Mouse (Mus musculus) adrenal gland, postnatal 14 days (tissue): ENCODE data around the gene Itsn1. TPM values are rescaled to one million over a fixed set of nuclear protein-coding genes. Genes with fewer than 3 reads are reported as not detected.

ENCODE experiments used
- DNase-seq: peaks from one replicate; pipeline ENCODE4 v3.0.0; 2021; ENCODE audit warnings: mixed read lengths
- long read RNA-seq, 2 experiments: library from polyadenylated mRNA; stranded (forward); transcript quantifications; one replicate each; pipeline ENCODE4 v2.0.0; 2021
- total RNA-seq: library from RNA; stranded (reverse); gene quantifications from 2 replicates; pipeline ENCODE4 v1.2.3, GENCODE M21; 2021

The Itsn1 gene
- total RNA-seq, result 43.1 and 48.7 TPM in 2 replicates
- long read RNA-seq, experiment 1, full-length matches to known transcripts, result 3 of 14 reads
- long read RNA-seq, experiment 1, partial matches to known transcripts, result 6 of 14 reads
- long read RNA-seq, experiment 1, other reads (novel, unspliced or antisense), result 5 of 14 reads
- long read RNA-seq, experiment 2, full-length matches to known transcripts, result 6 of 17 reads
- long read RNA-seq, experiment 2, partial matches to known transcripts, result 5 of 17 reads
- long read RNA-seq, experiment 2, other reads (novel, unspliced or antisense), result 6 of 17 reads

GRCm38 (mm10) chr16:91729066-91729482 is at the start of gene Itsn1:
Gene Itsn1, plus strand, starts transcription at chr16:91729281.
- peak; percentile 99 for DNase-seq

- no peak for DNase-seq
Measured at GRCm38 (mm10) chr16:91680656-91681055, 48.4 kb upstream of the Itsn1 start.

- no peak for DNase-seq
Measured at GRCm38 (mm10) chr16:91685526-91685925, 43.6 kb upstream of the Itsn1 start.

GRCm38 (mm10) chr16:91686369-91686768 is 42.7 kb upstream of the Itsn1 start:
- DNase-seq, result no peak

GRCm38 (mm10) chr16:91688023-91688618 is 41.0 kb upstream of the Itsn1 start:
- DNase-seq, result no peak

GRCm38 (mm10) chr16:91688619-91689334 is 40.3 kb upstream of the Itsn1 start, which contains the start of gene Donson:
Gene Donson, minus strand, starts transcription at chr16:91688770.
- peak; percentile 98 for DNase-seq

GRCm38 (mm10) chr16:91689791-91690190 is 39.3 kb upstream of the Itsn1 start:
- no peak for DNase-seq

- peak; percentile 87 for DNase-seq
Measured at GRCm38 (mm10) chr16:91694455-91695084, 34.5 kb upstream of the Itsn1 start.

GRCm38 (mm10) chr16:91695108-91695755 is 33.8 kb upstream of the Itsn1 start:
- no peak for DNase-seq

GRCm38 (mm10) chr16:91698995-91699394 is 30.1 kb upstream of the Itsn1 start:
- DNase-seq, result no peak

GRCm38 (mm10) chr16:91701908-91702307 is 27.2 kb upstream of the Itsn1 start:
- no peak for DNase-seq

- no peak for DNase-seq
Measured at GRCm38 (mm10) chr16:91702771-91703188, 26.3 kb upstream of the Itsn1 start.

- no peak for DNase-seq
Measured at GRCm38 (mm10) chr16:91704603-91705340, 24.3 kb upstream of the Itsn1 start.

- DNase-seq, result no peak
Measured at GRCm38 (mm10) chr16:91710241-91710640, 18.8 kb upstream of the Itsn1 start.

GRCm38 (mm10) chr16:91716927-91717349 is 12.1 kb upstream of the Itsn1 start:
- no peak for DNase-seq

- no peak for DNase-seq
Measured at GRCm38 (mm10) chr16:91717399-91717798, 11.7 kb upstream of the Itsn1 start.

- DNase-seq, result peak; percentile 80
Measured at GRCm38 (mm10) chr16:91724247-91724646, 4.8 kb upstream of the Itsn1 start.

GRCm38 (mm10) chr16:91727433-91727832 is 1.6 kb upstream of the Itsn1 start:
- DNase-seq, result peak; percentile 64

- peak; percentile 99 for DNase-seq
Measured at GRCm38 (mm10) chr16:91728123-91729065, 687 bp upstream of the Itsn1 start, which contains the start of gene Cryzl1. Gene Cryzl1, minus strand, starts transcription at chr16:91728975.

- peak; percentile 52 for DNase-seq
Measured at GRCm38 (mm10) chr16:91729821-91730441, 850 bp downstream of the Itsn1 start.
